Mouse (Mus musculus) ovary, adult 18-20 months (tissue): ENCODE data around the gene Tesk1.

Experiments used
- DNase-seq: peaks from one replicate; pipeline ENCODE4 v3.0.0; 2022; ENCODE audit warnings: low spot score, mixed read lengths

The Tesk1 gene

DNA sequence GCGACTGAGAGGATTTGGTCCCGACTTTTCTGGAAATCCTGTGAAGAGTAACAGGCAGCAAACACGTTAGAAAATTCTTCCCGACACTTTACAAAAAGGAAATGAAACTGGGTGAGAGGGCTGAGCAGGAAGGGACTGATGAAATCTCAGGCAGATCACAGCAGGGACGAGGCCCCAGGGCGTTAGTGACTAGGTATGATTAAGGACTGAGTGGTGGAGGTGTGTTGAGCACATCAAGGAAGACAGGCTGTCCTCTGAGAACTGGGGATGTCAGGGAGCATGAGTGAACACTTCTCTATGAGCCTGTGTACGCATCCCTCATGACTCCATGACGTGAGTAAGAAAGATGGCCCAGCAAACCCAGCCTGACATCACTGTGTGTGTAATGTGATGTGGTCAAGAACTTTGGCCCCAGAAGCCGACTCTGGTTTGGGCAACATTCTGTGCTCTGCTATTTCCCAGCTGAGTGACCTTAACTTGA lies 21.9 kb upstream of the Tesk1 start:
- DNase-seq: no peak

- peak; percentile 63 for DNase-seq
These were observed 21.4 kb upstream of the Tesk1 start for GRCm38 (mm10) chr4:43420305-43420704.

- no peak for DNase-seq
These were observed 20.0 kb upstream of the Tesk1 start for GRCm38 (mm10) chr4:43421632-43422240.

GRCm38 (mm10) chr4:43423267-43423934 lies 18.3 kb upstream of the Tesk1 start:
- DNase-seq: no peak

DNA sequence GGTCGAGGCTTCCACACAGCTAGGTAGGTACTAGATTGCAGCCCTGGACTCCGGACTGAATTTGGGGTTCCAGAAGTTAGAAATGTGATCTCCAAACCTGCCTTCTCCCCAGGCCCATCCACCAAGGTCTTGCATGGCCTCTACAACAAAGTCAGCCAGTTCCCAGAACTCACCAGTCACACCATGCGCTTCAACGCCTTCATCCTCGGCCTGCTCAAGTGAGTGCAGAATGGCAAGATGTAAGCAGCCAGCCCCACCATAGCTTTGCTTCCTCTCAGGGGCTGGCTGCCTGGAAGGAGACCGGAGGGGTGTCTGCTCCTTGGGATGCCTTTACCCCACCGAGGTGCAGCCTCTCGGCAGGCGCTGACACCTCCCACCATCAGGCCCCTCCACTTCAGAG lies 17.7 kb upstream of the Tesk1 start:
- DNase-seq: no peak

GRCm38 (mm10) chr4:43425197-43425596 lies 16.5 kb upstream of the Tesk1 start:
- DNase-seq: no peak

GRCm38 (mm10) chr4:43425648-43426380 lies 15.9 kb upstream of the Tesk1 start:
- DNase-seq: no peak

- DNase-seq: no peak
These were observed 15.3 kb upstream of the Tesk1 start for GRCm38 (mm10) chr4:43426487-43426886.

DNA sequence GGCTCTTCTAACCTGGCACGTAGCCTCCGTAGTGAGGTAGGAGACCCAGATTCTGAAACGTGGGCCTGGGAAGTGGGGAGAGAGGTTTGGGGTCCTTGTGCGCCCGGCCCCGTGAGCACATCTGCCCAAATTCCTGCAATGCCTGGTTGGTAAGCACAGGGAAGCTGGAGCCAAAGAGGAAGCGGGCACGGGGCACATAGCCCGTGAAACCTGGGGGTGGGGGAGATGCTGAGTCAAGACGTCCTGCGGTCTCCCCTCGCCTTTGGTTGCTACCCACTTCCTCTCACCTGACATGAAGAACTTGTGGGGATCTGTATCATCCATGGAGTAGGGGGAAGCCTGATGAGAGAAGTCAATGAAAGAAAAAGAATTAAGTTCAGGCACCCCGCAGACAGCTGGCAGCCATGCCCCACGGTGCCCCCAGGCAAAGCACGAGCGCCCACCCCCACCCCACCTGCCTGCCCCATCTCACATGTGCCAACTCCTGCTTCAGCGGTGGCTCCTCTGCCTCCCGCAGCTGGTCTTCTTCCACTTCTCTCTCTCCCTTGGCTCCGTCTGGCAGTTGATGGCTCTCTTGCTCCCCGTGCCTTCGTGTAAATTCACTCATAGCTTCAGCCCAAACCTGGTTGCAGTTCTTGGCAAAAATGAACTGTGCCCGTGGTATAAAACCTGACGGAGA lies 14.1 kb upstream of the Tesk1 start:
- DNase-seq: no peak

DNA sequence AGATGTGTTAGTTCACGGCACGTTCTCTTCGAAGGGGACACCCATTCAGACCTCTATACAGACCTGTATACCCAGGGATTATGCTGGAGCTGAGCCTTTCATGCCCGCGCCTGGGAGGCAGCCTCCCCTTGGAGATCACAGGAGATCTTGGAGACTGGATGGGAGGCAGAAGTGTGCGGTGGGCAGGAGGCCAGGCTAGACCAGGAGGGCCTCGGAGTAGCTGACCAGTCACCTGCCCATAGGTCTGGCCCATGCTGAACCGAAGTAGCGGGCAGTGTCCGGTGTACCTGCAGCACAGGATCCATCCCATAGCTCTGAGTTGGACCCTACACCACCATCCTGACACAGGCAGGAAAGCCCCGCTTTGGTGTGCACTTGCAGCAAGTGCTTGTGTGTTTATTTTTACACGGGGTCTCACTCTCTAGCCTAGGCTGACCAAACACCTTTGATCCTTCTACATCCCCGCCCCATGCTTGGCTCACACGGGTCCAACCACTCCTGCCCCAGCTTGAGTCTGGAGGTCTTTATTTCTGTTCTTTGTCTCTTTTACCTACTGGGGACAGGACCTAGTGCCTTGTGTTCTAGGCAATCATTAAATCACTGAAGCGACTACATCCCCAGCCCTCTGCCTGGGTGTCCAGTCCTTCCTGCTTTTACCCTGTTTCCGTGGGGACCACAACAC lies 13.4 kb upstream of the Tesk1 start:
- DNase-seq: no peak

- no peak for DNase-seq
These were observed 12.8 kb upstream of the Tesk1 start, which contains the start of gene Fam166b for GRCm38 (mm10) chr4:43428946-43429345. Fam166b (minus strand) TSS chr4:43429134.

GRCm38 (mm10) chr4:43431690-43432089 lies 10.0 kb upstream of the Tesk1 start:
- DNase-seq: peak; percentile 66

- DNase-seq: no peak
These were observed 8.9 kb upstream of the Tesk1 start for GRCm38 (mm10) chr4:43432832-43433231.

DNA sequence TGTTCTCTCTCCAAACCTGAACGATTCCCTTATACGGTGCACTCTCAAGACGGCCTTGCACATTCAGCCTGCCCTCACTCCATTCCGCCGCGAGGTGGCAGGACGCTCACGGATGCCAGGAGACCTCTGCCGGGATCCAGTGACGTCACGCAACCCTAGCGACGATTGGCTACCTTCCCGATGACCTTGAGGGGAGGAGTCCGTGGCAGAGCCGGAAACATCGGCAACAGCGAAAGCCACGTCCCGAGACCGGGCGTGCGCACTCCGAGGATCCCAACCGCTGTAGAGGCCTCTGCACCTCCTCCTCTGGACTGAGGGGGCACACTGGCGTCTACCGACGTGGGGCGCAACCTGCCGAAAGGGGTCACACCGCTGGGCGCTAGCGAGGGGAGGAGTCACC lies 305 bp downstream of the Tesk1 start:
- peak; percentile 99 for DNase-seq

DNA sequence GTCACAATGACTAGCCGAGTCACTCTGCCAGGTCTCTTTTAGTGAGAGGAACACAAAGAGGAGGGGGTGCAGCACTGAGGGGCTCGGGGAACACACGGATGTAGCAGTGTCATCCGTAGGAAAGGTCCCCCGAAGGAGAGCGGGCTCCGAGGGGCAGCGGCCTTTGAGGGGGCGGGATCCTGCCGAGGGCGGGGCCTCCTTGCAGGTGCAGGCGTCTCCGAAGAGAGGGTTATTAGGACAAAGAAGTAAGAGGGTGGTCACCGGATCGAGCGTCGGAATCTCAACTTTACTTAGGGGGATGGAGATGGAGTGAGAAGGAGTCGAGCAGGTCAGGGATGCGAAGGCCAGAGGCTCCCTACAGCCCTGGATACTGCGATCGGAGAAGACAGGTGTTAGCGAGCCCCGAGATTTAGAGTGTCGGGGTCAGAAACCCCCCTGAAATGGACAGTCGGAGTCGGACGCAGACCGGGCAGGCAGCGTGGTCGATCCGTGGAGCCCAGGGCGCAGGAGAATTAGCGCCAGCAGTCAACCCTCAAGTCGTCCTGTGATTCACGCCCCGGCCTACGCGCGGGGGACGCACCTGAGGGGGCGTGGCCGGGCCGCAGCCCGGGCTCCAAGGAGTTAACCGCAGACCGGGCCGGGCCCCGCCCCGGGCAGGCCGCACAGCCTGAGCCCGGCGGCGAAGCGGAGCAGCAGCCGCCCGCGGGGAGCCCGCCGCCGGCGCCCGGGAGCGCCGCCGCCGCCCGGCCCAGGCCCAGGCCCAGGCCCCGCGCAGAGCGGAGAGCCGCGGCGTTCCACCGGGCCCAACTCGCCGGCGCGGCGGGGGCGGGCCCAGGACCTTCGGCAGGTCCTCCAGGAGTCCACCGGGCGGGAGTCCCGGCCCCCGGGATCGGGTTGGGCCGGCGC lies 970 bp downstream of the Tesk1 start:
- peak; percentile 73 for DNase-seq

- DNase-seq: no peak
These were observed 1.8 kb downstream of the Tesk1 start for GRCm38 (mm10) chr4:43443511-43443910.

GRCm38 (mm10) chr4:43447251-43447650 lies 5.5 kb downstream of the Tesk1 start:
- DNase-seq: peak; percentile 84

DNA sequence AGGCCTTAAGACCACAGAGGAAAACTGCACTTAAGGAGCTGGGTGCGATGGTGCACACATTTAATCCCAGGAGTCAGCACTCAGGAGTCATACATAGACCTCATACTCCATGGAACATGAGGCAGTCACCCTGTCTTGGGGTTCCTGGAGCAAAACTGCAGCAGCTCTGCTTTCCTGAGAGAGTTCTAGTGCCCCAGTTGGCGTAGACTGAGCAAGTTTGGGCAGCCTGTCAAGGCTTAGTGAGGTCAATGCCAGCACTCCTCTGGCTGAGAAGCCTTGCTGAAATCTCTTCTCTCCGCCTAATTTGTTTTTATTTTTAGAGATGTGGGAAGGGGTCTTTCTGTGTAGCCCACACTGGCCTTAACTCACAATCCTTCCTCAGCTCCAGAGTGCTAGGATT lies 6.8 kb downstream of the Tesk1 start:
- DNase-seq: no peak

GRCm38 (mm10) chr4:43452315-43452714 lies 10.6 kb downstream of the Tesk1 start:
- no peak for DNase-seq

GRCm38 (mm10) chr4:43453413-43453812 lies 11.7 kb downstream of the Tesk1 start:
- DNase-seq: no peak
